Mouse (Mus musculus) intestine, embryonic 15.5 days (tissue): ENCODE measurements around the gene Snrnp35. TPM values are rescaled to one million over a fixed set of nuclear protein-coding genes. Genes with fewer than 3 reads are reported as not detected.

ENCODE experiments used
- ATAC-seq: fragments of 200-750 bp; cut with Nextera tagmentation; 2 replicates; pipeline ENCODE4 v1.8.0; 2017; ENCODE audit warnings: moderate TSS enrichment, moderate library complexity
- H3K27ac ChIP-seq: fragments of 300-500 bp; sonication (generic); 2 replicates; pipeline ENCODE4 v1.5.1; 2015; ENCODE audit warnings: mild to moderate bottlenecking, inconsistent platforms
- H3K27me3 ChIP-seq: fragments of 300-500 bp; sonication (generic); replicated peaks from 2 replicates; pipeline ENCODE4 v1.6.1; 2015; ENCODE audit warnings: inconsistent platforms
- H3K36me3 ChIP-seq: fragments of 300-500 bp; sonication (generic); 2 replicates; pipeline ENCODE4 v1.6.1; 2015; ENCODE audit warnings: inconsistent platforms
- H3K4me1 ChIP-seq: fragments of 300-500 bp; sonication (generic); replicated peaks from 2 replicates; pipeline ENCODE4 v1.6.1; 2015; ENCODE audit warnings: inconsistent platforms
- H3K4me2 ChIP-seq: fragments of 300-500 bp; sonication (generic); replicated peaks from 2 replicates; pipeline ENCODE4 v1.6.1; 2015; ENCODE audit warnings: mild to moderate bottlenecking, inconsistent platforms
- H3K4me3 ChIP-seq: fragments of 300-500 bp; sonication (generic); replicated peaks from 2 replicates; pipeline ENCODE4 v1.5.1; 2015; ENCODE audit warnings: inconsistent platforms
- H3K9ac ChIP-seq: fragments of 300-500 bp; sonication (generic); 2 replicates; pipeline ENCODE4 v1.6.1; 2015; ENCODE audit warnings: inconsistent platforms
- H3K9me3 ChIP-seq: fragments of 300-500 bp; sonication (generic); 2 replicates; pipeline ENCODE4 v1.6.1; 2016; ENCODE audit warnings: inconsistent platforms
- WGBS: fragments of 180-500 bp; shearing (Covaris S2); methylation state at CpG from one replicate; pipeline ENCODE4 v1.1.7; 2015; 5-methylcytosine and 5-hydroxymethylcytosine counted together
- polyA plus RNA-seq: library from polyadenylated mRNA; unstranded; fragments of >200 nt; fragmentation: Nextera tagmentation; extraction: Ambion mirVana; gene quantifications from 2 replicates; pipeline ENCODE4 v1.2.1, GENCODE M21; 2015

Gene Snrnp35
- polyA plus RNA-seq, 1 experiment from 2014 or later: 21.4 TPM

- H3K9ac ChIP-seq: no peak overlapping the region
- H3K27me3 ChIP-seq: no peaks in the 10 kb centered on the region
- no peak overlapping the region for H3K4me2 ChIP-seq
- no peak overlapping the region for H3K4me3 ChIP-seq
- WGBS: 91% methylated on average over 10 of the region's 10 CpGs
- H3K27ac ChIP-seq: no peak overlapping the region
- peaks cover 9% of the 10 kb centered on the region for H3K4me1 ChIP-seq
- no peak for ATAC-seq
- no peaks in the 10 kb centered on the region for H3K9me3 ChIP-seq
- H3K36me3 ChIP-seq: peaks cover 13% of the 10 kb centered on the region; the same call in 1 of the 2 replicates
These were observed 27.7 kb downstream of the Snrnp35 start for GRCm38 (mm10) chr5:124510536-124511050.

GRCm38 (mm10) chr5:124515789-124516188, 32.9 kb downstream of the Snrnp35 start:
- H3K9me3 ChIP-seq: no peaks in the 10 kb centered on the region
- H3K27ac ChIP-seq: no peak overlapping the region
- ATAC-seq: no peak
- no peaks in the 10 kb centered on the region for H3K4me1 ChIP-seq
- H3K9ac ChIP-seq: no peak overlapping the region
- no peaks in the 10 kb centered on the region for H3K27me3 ChIP-seq
- WGBS: 84% methylated on average over 5 of the region's 5 CpGs
- no peak overlapping the region for H3K4me3 ChIP-seq
- peaks cover 16% of the 10 kb centered on the region; the same call in 1 of the 2 replicates for H3K36me3 ChIP-seq
- no peak overlapping the region for H3K4me2 ChIP-seq

GRCm38 (mm10) chr5:124518648-124519047, 35.7 kb downstream of the Snrnp35 start:
- no peak overlapping the region for H3K4me2 ChIP-seq
- no peak overlapping the region for H3K9ac ChIP-seq
- no peaks in the 10 kb centered on the region for H3K4me1 ChIP-seq
- no peak for ATAC-seq
- no peak overlapping the region for H3K4me3 ChIP-seq
- no peaks in the 10 kb centered on the region for H3K9me3 ChIP-seq
- WGBS: 93% methylated on average over 10 of the region's 10 CpGs
- H3K27me3 ChIP-seq: no peaks in the 10 kb centered on the region
- H3K27ac ChIP-seq: no peak overlapping the region
- H3K36me3 ChIP-seq: peaks cover 7% of the 10 kb centered on the region; the same call in 1 of the 2 replicates

GRCm38 (mm10) chr5:124521588-124521987, 38.7 kb downstream of the Snrnp35 start:
- no peaks in the 10 kb centered on the region for H3K27me3 ChIP-seq
- 0 out of 2 replicates have a peak, but pooled peaks cover 4% of the 10 kb centered on the region for H3K36me3 ChIP-seq
- H3K4me1 ChIP-seq: no peaks in the 10 kb centered on the region
- no peak overlapping the region for H3K27ac ChIP-seq
- no peak for ATAC-seq
- WGBS: 86% methylated on average over 4 of the region's 4 CpGs
- H3K9me3 ChIP-seq: no peaks in the 10 kb centered on the region
- no peak overlapping the region for H3K9ac ChIP-seq
- H3K4me3 ChIP-seq: no peak overlapping the region
- H3K4me2 ChIP-seq: no peak overlapping the region

- Histone ChIP-seq H3K9me3 (no peaks in the 10 kb centered on the region), H3K4me1 (0 out of 2 replicates have a peak, but pooled peaks cover 1% of the 10 kb centered on the region), H3K27me3 (no peaks in the 10 kb centered on the region), H3K36me3 (0 out of 2 replicates have a peak, but pooled peaks cover 4% of the 10 kb centered on the region), H3K27ac (no peak overlapping the region), H3K4me3 (no peak overlapping the region), H3K9ac (no peak overlapping the region), H3K4me2 (no peak overlapping the region)
- ATAC-seq: no peak
- WGBS: 94% methylated on average over 8 of the region's 8 CpGs
These were observed 40.1 kb downstream of the Snrnp35 start for GRCm38 (mm10) chr5:124523032-124523431.

GRCm38 (mm10) chr5:124524943-124525342, 42.0 kb downstream of the Snrnp35 start:
- 92% methylated on average over 5 of the region's 5 CpGs for WGBS

GRCm38 (mm10) chr5:124528351-124528750, 45.4 kb downstream of the Snrnp35 start:
- peak overlapping the region; percentile 56; the same call in 1 of the 2 replicates for H3K27ac ChIP-seq
- H3K9ac ChIP-seq: no peak overlapping the region
- WGBS: 58% methylated on average over 4 of the region's 4 CpGs
- peak overlapping the region; percentile 88 for H3K4me2 ChIP-seq
- ATAC-seq: no peak
- no peaks in the 10 kb centered on the region for H3K36me3 ChIP-seq
- H3K4me1 ChIP-seq: peaks cover 39% of the 10 kb centered on the region
- peak overlapping the region; percentile 60; the same call in 1 of the 2 replicates for H3K4me3 ChIP-seq
- H3K9me3 ChIP-seq: no peaks in the 10 kb centered on the region
- H3K27me3 ChIP-seq: no peaks in the 10 kb centered on the region

More at GRCm38 (mm10) chr5:124524943-124525342, 42.0 kb downstream of the Snrnp35 start:
- Histone ChIP-seq H3K4me1 (peaks cover 20% of the 10 kb centered on the region), H3K4me3 (no peak overlapping the region), H3K9me3 (no peaks in the 10 kb centered on the region), H3K27ac (no peak overlapping the region), H3K36me3 (0 out of 2 replicates have a peak, but pooled peaks cover 4% of the 10 kb centered on the region), H3K9ac (no peak overlapping the region), H3K4me2 (no peak overlapping the region), H3K27me3 (no peaks in the 10 kb centered on the region)
- ATAC-seq: no peak

- H3K27me3 ChIP-seq: no peaks in the 10 kb centered on the region
- peak overlapping the region; percentile 60 for H3K4me3 ChIP-seq
- peaks cover 39% of the 10 kb centered on the region for H3K4me1 ChIP-seq
- H3K36me3 ChIP-seq: no peaks in the 10 kb centered on the region
- peak overlapping the region; percentile 88 for H3K4me2 ChIP-seq
- no peak for ATAC-seq
- H3K9ac ChIP-seq: peak overlapping the region; percentile 32; the same call in 1 of the 2 replicates
- H3K9me3 ChIP-seq: no peaks in the 10 kb centered on the region
- H3K27ac ChIP-seq: peak overlapping the region; percentile 56
- WGBS: 24% methylated on average over 9 of the region's 9 CpGs
These were observed 45.9 kb downstream of the Snrnp35 start for GRCm38 (mm10) chr5:124528791-124529190.

- peak overlapping the region; percentile 56; the same call in 1 of the 2 replicates for H3K27ac ChIP-seq
- H3K27me3 ChIP-seq: no peaks in the 10 kb centered on the region
- peak overlapping the region; percentile 32; the same call in 1 of the 2 replicates for H3K9ac ChIP-seq
- 32% methylated on average over 8 of the region's 8 CpGs for WGBS
- H3K4me1 ChIP-seq: peaks cover 39% of the 10 kb centered on the region
- no peak for ATAC-seq
- H3K4me3 ChIP-seq: peak overlapping the region; percentile 60
- H3K4me2 ChIP-seq: peak overlapping the region; percentile 88
- no peaks in the 10 kb centered on the region for H3K9me3 ChIP-seq
- no peaks in the 10 kb centered on the region for H3K36me3 ChIP-seq
These were observed 46.3 kb downstream of the Snrnp35 start for GRCm38 (mm10) chr5:124529191-124529651.

- Histone ChIP-seq H3K4me1 (peaks cover 39% of the 10 kb centered on the region), H3K4me2 (peak overlapping the region; percentile 88), H3K27me3 (no peaks in the 10 kb centered on the region), H3K9ac (peak overlapping the region; percentile 32; the same call in 1 of the 2 replicates), H3K4me3 (peak overlapping the region; percentile 60), H3K27ac (peak overlapping the region; percentile 2; the same call in 1 of the 2 replicates), H3K9me3 (no peaks in the 10 kb centered on the region), H3K36me3 (no peaks in the 10 kb centered on the region)
- 44% methylated on average over 8 of the region's 8 CpGs for WGBS
- ATAC-seq: no peak
These were observed 46.8 kb downstream of the Snrnp35 start for GRCm38 (mm10) chr5:124529697-124530096.

- H3K27ac ChIP-seq: peak within 1 kb of the TSS; percentile 73
- no peaks in the 10 kb centered on the region for H3K36me3 ChIP-seq
- ATAC-seq: peak; percentile 90
- H3K27me3 ChIP-seq: no peaks in the 10 kb centered on the region
- H3K9ac ChIP-seq: peak within 1 kb of the TSS; percentile 51
- peaks cover 39% of the 10 kb centered on the region for H3K4me1 ChIP-seq
- peak within 1 kb of the TSS; percentile 60 for H3K4me3 ChIP-seq
- peak within 1 kb of the TSS; percentile 88 for H3K4me2 ChIP-seq
- no peaks in the 10 kb centered on the region for H3K9me3 ChIP-seq
- WGBS: under 1% methylated on average over 94 of the region's 96 CpGs
These were observed 48.0 kb downstream of the Snrnp35 start, which contains the start of gene Rilpl1 for GRCm38 (mm10) chr5:124530655-124531582. TSS of gene Rilpl1 (minus strand) at chr5:124531391.

GRCm38 (mm10) chr5:124531583-124531930, 48.6 kb downstream of the Snrnp35 start:
- H3K9ac ChIP-seq: peak overlapping the region; percentile 51
- peak; percentile 47 for ATAC-seq
- 11% methylated on average over 14 of the region's 14 CpGs for WGBS
- H3K9me3 ChIP-seq: no peaks in the 10 kb centered on the region
- H3K36me3 ChIP-seq: no peaks in the 10 kb centered on the region
- H3K4me1 ChIP-seq: peaks cover 40% of the 10 kb centered on the region
- H3K27me3 ChIP-seq: no peaks in the 10 kb centered on the region
- H3K4me2 ChIP-seq: peak overlapping the region; percentile 88
- peak overlapping the region; percentile 73 for H3K27ac ChIP-seq
- H3K4me3 ChIP-seq: peak overlapping the region; percentile 60
